Mouse (Mus musculus) MEL (cell line): Measurements from ENCODE around the gene Cul7.

ENCODE experiments used
- CHD2 ChIP-seq: IDR thresholded peaks from 2 replicates; pipeline ENCODE4 v1.6.1; 2011; ENCODE audit warnings: low read length, improper control_type of control experiment
- CTCF ChIP-seq, 3 experiments: IDR thresholded peaks in 2 of 3; conservative IDR thresholded peaks in 1 of 3; 2 replicates each; pipeline ENCODE4 v1.5.1; 2011 to 2012; ENCODE audit warnings: low read length in 3 of 3, low read depth in 2 of 3, mild to moderate bottlenecking in 2 of 3, improper control_type of control experiment in 1 of 3, inconsistent platforms in 1 of 3, mixed read lengths in 1 of 3, moderate library complexity in 1 of 3; ENCODE audit not compliant: control insufficient read depth in 1 of 3, insufficient read depth in 1 of 3, poor library complexity in 1 of 3, severe bottlenecking in 1 of 3
- GATA1 ChIP-seq: IDR thresholded peaks from 2 replicates; pipeline ENCODE4 v1.6.1; 2011; ENCODE audit warnings: low read depth, low read length, improper control_type of control experiment
- MAFK ChIP-seq: IDR thresholded peaks from 2 replicates; pipeline ENCODE4 v1.6.1; 2011; ENCODE audit warnings: low read depth, mild to moderate bottlenecking, low read length, improper control_type of control experiment, borderline replicate concordance
- MXI1 ChIP-seq: IDR thresholded peaks from 2 replicates; pipeline ENCODE4 v1.6.1; 2011; ENCODE audit warnings: mild to moderate bottlenecking, low read depth, low read length, improper control_type of control experiment
- MYC ChIP-seq: IDR thresholded peaks from 2 replicates; pipeline ENCODE4 v1.6.1; 2011; ENCODE audit warnings: low read depth, mild to moderate bottlenecking, low read length, improper control_type of control experiment, moderate library complexity
- RCOR1 ChIP-seq: IDR thresholded peaks from 2 replicates; pipeline ENCODE4 v1.6.1; 2012; ENCODE audit warnings: low read depth, mild to moderate bottlenecking, inconsistent platforms, low read length, improper control_type of control experiment
- UBTF ChIP-seq: IDR thresholded peaks from 2 replicates; pipeline ENCODE4 v1.6.1; 2012; ENCODE audit warnings: low read depth, mild to moderate bottlenecking, inconsistent platforms, low read length, improper control_type of control experiment, moderate library complexity, borderline replicate concordance; ENCODE audit not compliant: insufficient read depth
- USF1 ChIP-seq: IDR thresholded peaks from 2 replicates; pipeline ENCODE4 v1.6.1; 2014; ENCODE audit warnings: low read depth, mild to moderate bottlenecking, inconsistent platforms, low read length, improper control_type of control experiment, moderate library complexity
- ZC3H11A ChIP-seq: IDR thresholded peaks from 2 replicates; pipeline ENCODE4 v1.6.1; 2012; ENCODE audit warnings: low read depth, mild to moderate bottlenecking, inconsistent platforms, low read length, improper control_type of control experiment

DNA sequence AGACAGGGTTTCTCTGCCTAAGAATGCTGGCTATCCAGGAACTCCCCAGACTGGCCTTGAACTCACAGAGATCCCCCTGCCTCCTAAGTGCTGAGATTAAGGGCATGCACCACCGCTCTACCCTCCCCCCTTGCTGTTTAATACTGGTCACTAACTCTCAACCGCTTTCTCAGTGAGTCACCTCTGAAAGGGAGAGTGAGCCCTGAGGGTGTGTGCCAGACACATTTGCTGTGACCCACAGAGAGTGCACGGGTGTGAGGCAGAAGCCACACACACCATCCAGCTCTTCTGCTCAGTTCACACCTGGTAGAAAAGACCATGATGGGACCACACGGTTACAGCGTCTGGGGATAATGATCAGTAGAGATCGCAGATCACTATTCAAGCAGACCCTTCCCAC lies 48.4 kb downstream of the Cul7 start:
- TF ChIP-seq MAFK (no peak), UBTF (no peak), CTCF (IDR thresholded peaks at IDR 0.05 in 2 of 3, conservative IDR thresholded peaks at IDR 0.05 in 1 of 3; ENCODE audit: control insufficient read depth in 1 of 3, insufficient read depth in 1 of 3, low read depth in 2 of 3, low read length in 3 of 3, poor library complexity in 1 of 3, severe bottlenecking in 1 of 3) (no peak), CHD2 (no peak), USF1 (no peak), MXI1 (no peak), ZC3H11A (no peak), MYC (no peak), GATA1 (no peak), RCOR1 (no peak)
